Mouse (Mus musculus) kidney, embryonic 14.5 days (tissue): Measurements from ENCODE around the gene Dnaic2. TPM values are rescaled to one million over a fixed set of nuclear protein-coding genes. Genes with fewer than 3 reads are reported as not detected.

ENCODE experiments used
- ATAC-seq: fragments of 200-750 bp; cut with Nextera tagmentation; 2 replicates; pipeline ENCODE4 v1.8.0; 2017; ENCODE audit warnings: moderate number of reproducible peaks, mild to moderate bottlenecking, moderate TSS enrichment, moderate library complexity; ENCODE audit not compliant: low FRiP score, low TSS enrichment
- H3K27ac ChIP-seq: fragments of 300-500 bp; sonication (generic); 2 replicates; pipeline ENCODE4 v1.5.1; 2014; ENCODE audit warnings: low read depth, mild to moderate bottlenecking, low read length, moderate library complexity, mixed read lengths
- H3K27me3 ChIP-seq: fragments of 300-500 bp; sonication (generic); 2 replicates; pipeline ENCODE4 v1.6.1; 2014; ENCODE audit warnings: mild to moderate bottlenecking, low read length; ENCODE audit not compliant: control insufficient read depth, insufficient read depth
- H3K36me3 ChIP-seq: fragments of 300-500 bp; sonication (generic); 2 replicates; pipeline ENCODE4 v1.6.1; 2014; ENCODE audit warnings: low read length, mixed read lengths; ENCODE audit not compliant: control insufficient read depth, insufficient read depth
- H3K4me1 ChIP-seq: fragments of 300-500 bp; sonication (generic); 2 replicates; pipeline ENCODE4 v1.6.1; 2014; ENCODE audit warnings: low read length, mixed read lengths; ENCODE audit not compliant: control insufficient read depth, insufficient read depth
- H3K4me2 ChIP-seq: fragments of 300-500 bp; sonication (generic); replicated peaks from 2 replicates; pipeline ENCODE4 v1.6.1; 2014; ENCODE audit warnings: low read depth, mild to moderate bottlenecking, low read length
- H3K4me3 ChIP-seq: fragments of 300-500 bp; sonication (generic); 2 replicates; pipeline ENCODE4 v1.5.1; 2014; ENCODE audit warnings: mild to moderate bottlenecking, low read length
- H3K9ac ChIP-seq: fragments of 300-500 bp; sonication (generic); 2 replicates; pipeline ENCODE4 v1.6.1; 2014; ENCODE audit warnings: low read depth, mild to moderate bottlenecking, low read length, moderate library complexity
- H3K9me3 ChIP-seq: fragments of 300-500 bp; sonication (generic); 2 replicates; pipeline ENCODE4 v1.6.1; 2016; ENCODE audit warnings: low read length; ENCODE audit not compliant: control insufficient read depth
- WGBS: fragments of 180-500 bp; shearing (Covaris S2); extraction: QIAGEN DNeasy Blood & Tissue Kit; methylation state at CpG from one replicate; pipeline ENCODE4 v1.1.7; 2014; 5-methylcytosine and 5-hydroxymethylcytosine counted together
- polyA plus RNA-seq: library from polyadenylated mRNA; unstranded; fragments of >200 nt; fragmentation: Nextera tagmentation; extraction: Ambion mirVana; gene quantifications from 2 replicates; pipeline ENCODE4 v1.2.1, GENCODE M21; 2014

The Dnaic2 gene
- polyA plus RNA-seq, 1 experiment from 2014 or later = 0.28 TPM

GRCm38 (mm10) chr11:114685526-114686040 lies 41.6 kb upstream of the Dnaic2 start:
- no peak overlapping the region for H3K4me2 ChIP-seq
- WGBS = 82% methylated on average over 9 of the region's 9 CpGs
- no peak overlapping the region for H3K27ac ChIP-seq
- H3K4me1 ChIP-seq = peaks cover 19% of the 10 kb centered on the region; the same call in 1 of the 2 replicates
- H3K27me3 ChIP-seq = no peaks in the 10 kb centered on the region
- no peaks in the 10 kb centered on the region for H3K36me3 ChIP-seq
- no peaks in the 10 kb centered on the region for H3K9me3 ChIP-seq
- H3K4me3 ChIP-seq = no peak overlapping the region
- no peak for ATAC-seq
- H3K9ac ChIP-seq = no peak overlapping the region

- Histone ChIP-seq H3K27ac (no peak overlapping the region), H3K9ac (no peak overlapping the region), H3K27me3 (no peaks in the 10 kb centered on the region), H3K4me1 (peaks cover 13% of the 10 kb centered on the region; the same call in 1 of the 2 replicates), H3K4me2 (no peak overlapping the region), H3K4me3 (no peak overlapping the region), H3K9me3 (no peaks in the 10 kb centered on the region), H3K36me3 (no peaks in the 10 kb centered on the region)
- WGBS = 90% methylated on average over 16 of the region's 16 CpGs
- no peak for ATAC-seq
Measured at GRCm38 (mm10) chr11:114686221-114686959, 40.8 kb upstream of the Dnaic2 start.

- no peaks in the 10 kb centered on the region for H3K27me3 ChIP-seq
- no peaks in the 10 kb centered on the region for H3K36me3 ChIP-seq
- no peak overlapping the region for H3K9ac ChIP-seq
- H3K9me3 ChIP-seq = no peaks in the 10 kb centered on the region
- H3K4me3 ChIP-seq = no peak overlapping the region
- 27% methylated on average over 10 of the region's 10 CpGs for WGBS
- ATAC-seq = no peak
- H3K27ac ChIP-seq = no peak overlapping the region
- H3K4me1 ChIP-seq = peaks cover 13% of the 10 kb centered on the region; the same call in 1 of the 2 replicates
- no peak overlapping the region for H3K4me2 ChIP-seq
Measured at GRCm38 (mm10) chr11:114687574-114688188, 39.5 kb upstream of the Dnaic2 start.

GRCm38 (mm10) chr11:114688729-114689128 lies 38.5 kb upstream of the Dnaic2 start:
- no peaks in the 10 kb centered on the region for H3K27me3 ChIP-seq
- WGBS = 85% methylated on average over 3 of the region's 3 CpGs

GRCm38 (mm10) chr11:114690192-114690591 lies 37.0 kb upstream of the Dnaic2 start:
- Histone ChIP-seq H3K9ac (no peak overlapping the region), H3K4me1 (no peaks in the 10 kb centered on the region; the same call in 1 of the 2 replicates), H3K36me3 (no peaks in the 10 kb centered on the region), H3K27ac (no peak overlapping the region), H3K4me2 (no peak overlapping the region), H3K27me3 (no peaks in the 10 kb centered on the region), H3K4me3 (no peak overlapping the region), H3K9me3 (no peaks in the 10 kb centered on the region)
- 91% methylated on average over 15 of the region's 15 CpGs for WGBS
- ATAC-seq = no peak

More at GRCm38 (mm10) chr11:114688729-114689128, 38.5 kb upstream of the Dnaic2 start:
- Histone ChIP-seq H3K4me3 (no peak overlapping the region), H3K36me3 (no peaks in the 10 kb centered on the region), H3K4me2 (no peak overlapping the region), H3K27ac (no peak overlapping the region), H3K9me3 (no peaks in the 10 kb centered on the region), H3K9ac (no peak overlapping the region), H3K4me1 (peaks cover 12% of the 10 kb centered on the region; the same call in 1 of the 2 replicates)
- ATAC-seq = no peak

GRCm38 (mm10) chr11:114691454-114692182 lies 35.6 kb upstream of the Dnaic2 start:
- H3K27ac ChIP-seq = no peak overlapping the region
- WGBS = 54% methylated on average over 6 of the region's 6 CpGs
- H3K4me1 ChIP-seq = no peaks in the 10 kb centered on the region; the same call in 1 of the 2 replicates
- H3K36me3 ChIP-seq = no peaks in the 10 kb centered on the region
- H3K9ac ChIP-seq = no peak overlapping the region
- ATAC-seq = no peak
- H3K4me3 ChIP-seq = no peak overlapping the region
- H3K9me3 ChIP-seq = no peaks in the 10 kb centered on the region
- no peak overlapping the region for H3K4me2 ChIP-seq
- H3K27me3 ChIP-seq = no peaks in the 10 kb centered on the region

- Histone ChIP-seq H3K9me3 (no peaks in the 10 kb centered on the region), H3K9ac (no peak overlapping the region), H3K27me3 (no peaks in the 10 kb centered on the region), H3K36me3 (no peaks in the 10 kb centered on the region; the same call in 1 of the 2 replicates), H3K4me1 (no peaks in the 10 kb centered on the region; the same call in 1 of the 2 replicates), H3K27ac (no peak overlapping the region), H3K4me2 (no peak overlapping the region), H3K4me3 (no peak overlapping the region)
- 32% methylated on average over 7 of the region's 7 CpGs for WGBS
- no peak for ATAC-seq
Measured at GRCm38 (mm10) chr11:114692601-114693000, 34.6 kb upstream of the Dnaic2 start.

- Histone ChIP-seq H3K27ac (no peak overlapping the region), H3K9me3 (no peaks in the 10 kb centered on the region)
- WGBS = 88% methylated on average over 6 of the region's 6 CpGs
Measured at GRCm38 (mm10) chr11:114693456-114693855, 33.8 kb upstream of the Dnaic2 start.

More at GRCm38 (mm10) chr11:114693456-114693855, 33.8 kb upstream of the Dnaic2 start:
- H3K4me3 ChIP-seq = no peak overlapping the region
- H3K27me3 ChIP-seq = no peaks in the 10 kb centered on the region
- H3K36me3 ChIP-seq = no peaks in the 10 kb centered on the region; the same call in 1 of the 2 replicates
- no peak overlapping the region for H3K9ac ChIP-seq
- H3K4me2 ChIP-seq = no peak overlapping the region
- no peak for ATAC-seq
- no peaks in the 10 kb centered on the region; the same call in 1 of the 2 replicates for H3K4me1 ChIP-seq
